Mouse (Mus musculus): ENCODE measurements around the gene Zfp507.

Gene Zfp507

GRCm38 (mm10) chr7:35802906-35803595 is at the start of gene Zfp507:
TSS of gene Zfp507 (minus strand) at chr7:35803003.
- DNase-seq = peak; percentile 86 to 88

- DNase-seq = no peak
Measured at GRCm38 (mm10) chr7:35850426-35850825, 47.6 kb upstream of the Zfp507 start.

GRCm38 (mm10) chr7:35848526-35848925 is 45.7 kb upstream of the Zfp507 start:
- DNase-seq = no peak

GRCm38 (mm10) chr7:35840504-35840903 is 37.7 kb upstream of the Zfp507 start:
- DNase-seq = no peak

GRCm38 (mm10) chr7:35836851-35837250 is 34.0 kb upstream of the Zfp507 start:
- no peak for DNase-seq

GRCm38 (mm10) chr7:35836415-35836814 is 33.6 kb upstream of the Zfp507 start:
- DNase-seq = no peak

GRCm38 (mm10) chr7:35830119-35830518 is 27.3 kb upstream of the Zfp507 start:
- DNase-seq = no peak

- no peak for DNase-seq
Measured at GRCm38 (mm10) chr7:35823906-35824305, 21.1 kb upstream of the Zfp507 start.

GRCm38 (mm10) chr7:35822320-35822719 is 19.5 kb upstream of the Zfp507 start:
- no peak for DNase-seq

- no peak for DNase-seq
Measured at GRCm38 (mm10) chr7:35821357-35821756, 18.6 kb upstream of the Zfp507 start.

GRCm38 (mm10) chr7:35819486-35819885 is 16.7 kb upstream of the Zfp507 start:
- DNase-seq = no peak

GRCm38 (mm10) chr7:35814759-35815551 is 12.2 kb upstream of the Zfp507 start:
- no peak for DNase-seq

- no peak for DNase-seq
Measured at GRCm38 (mm10) chr7:35813306-35813705, 10.5 kb upstream of the Zfp507 start.

GRCm38 (mm10) chr7:35810736-35811135 is 7.9 kb upstream of the Zfp507 start:
- no peak for DNase-seq

GRCm38 (mm10) chr7:35804206-35804605 is 1.4 kb upstream of the Zfp507 start:
- no peak for DNase-seq

- peak in 1 of 2 experiments; percentile 13 for DNase-seq
Measured at GRCm38 (mm10) chr7:35802201-35802905, 450 bp downstream of the Zfp507 start.

- no peak for DNase-seq
Measured at GRCm38 (mm10) chr7:35796123-35796522, 6.7 kb downstream of the Zfp507 start.

- no peak for DNase-seq
Measured at GRCm38 (mm10) chr7:35794145-35794664, 8.6 kb downstream of the Zfp507 start.

GRCm38 (mm10) chr7:35792150-35792848 is 10.5 kb downstream of the Zfp507 start:
- DNase-seq = no peak

- DNase-seq = no peak
Measured at GRCm38 (mm10) chr7:35790926-35791325, 11.9 kb downstream of the Zfp507 start.

GRCm38 (mm10) chr7:35790201-35790600 is 12.6 kb downstream of the Zfp507 start:
- peak in 1 of 2 experiments; percentile 14 for DNase-seq

GRCm38 (mm10) chr7:35785579-35785978 is 17.2 kb downstream of the Zfp507 start:
- DNase-seq = no peak

- DNase-seq = no peak
Measured at GRCm38 (mm10) chr7:35782252-35782651, 20.6 kb downstream of the Zfp507 start.
